Mouse (Mus musculus): ENCODE data around the gene Wipf1. TPM values are rescaled to one million over a fixed set of nuclear protein-coding genes. Genes with fewer than 3 reads are reported as not detected.

Gene Wipf1
- polyA plus RNA-seq, 1 experiment from 2014 or later: 10.3 TPM

DNA sequence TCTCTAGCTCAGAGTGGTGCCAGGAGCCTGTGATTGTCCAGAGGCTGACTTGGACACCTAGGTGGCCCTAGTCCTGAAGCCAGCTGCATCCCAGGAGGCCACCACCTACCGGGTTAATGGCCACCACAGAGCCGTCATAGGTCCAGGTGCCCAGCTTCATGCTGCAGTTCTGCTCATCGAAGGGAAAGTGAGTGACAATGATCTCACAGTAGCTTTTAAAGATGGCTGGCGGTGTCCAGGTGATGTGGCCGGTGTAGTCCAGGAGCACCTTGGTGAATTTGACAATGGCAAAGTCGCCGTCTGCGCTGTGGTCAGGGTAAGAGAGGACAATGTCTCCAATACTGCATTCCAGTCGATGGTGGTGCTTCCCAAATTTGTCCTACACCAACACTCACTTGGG lies 41.8 kb upstream of the Wipf1 start:
- 92% methylated on average over 9 of the region's 9 CpGs for WGBS
- Histone ChIP-seq H3K9me3 (ENCODE audit: control insufficient read depth) (no peaks in the 10 kb centered on the region), H3K4me2 (replicated peaks; ENCODE audit: low read depth) (no peak overlapping the region), H3K4me1 (replicated peaks; ENCODE audit: control insufficient read depth, insufficient read depth, low read length) (no peaks in the 10 kb centered on the region), H3K9ac (ENCODE audit: low read depth, low read length) (no peak overlapping the region), H3K27me3 (replicated peaks; ENCODE audit: control insufficient read depth, insufficient read depth, low read length) (no peaks in the 10 kb centered on the region), H3K27ac (ENCODE audit: low read depth, low read length) (no peak overlapping the region), H3K36me3 (ENCODE audit: control insufficient read depth, insufficient read depth) (no peaks in the 10 kb centered on the region), H3K4me3 (ENCODE audit: low read depth, low read length) (no peak overlapping the region)
- TF ChIP-seq CTCF (IDR thresholded peaks at IDR 0.05; ENCODE audit: low read depth): no peak
- no peak for ATAC-seq

DNA sequence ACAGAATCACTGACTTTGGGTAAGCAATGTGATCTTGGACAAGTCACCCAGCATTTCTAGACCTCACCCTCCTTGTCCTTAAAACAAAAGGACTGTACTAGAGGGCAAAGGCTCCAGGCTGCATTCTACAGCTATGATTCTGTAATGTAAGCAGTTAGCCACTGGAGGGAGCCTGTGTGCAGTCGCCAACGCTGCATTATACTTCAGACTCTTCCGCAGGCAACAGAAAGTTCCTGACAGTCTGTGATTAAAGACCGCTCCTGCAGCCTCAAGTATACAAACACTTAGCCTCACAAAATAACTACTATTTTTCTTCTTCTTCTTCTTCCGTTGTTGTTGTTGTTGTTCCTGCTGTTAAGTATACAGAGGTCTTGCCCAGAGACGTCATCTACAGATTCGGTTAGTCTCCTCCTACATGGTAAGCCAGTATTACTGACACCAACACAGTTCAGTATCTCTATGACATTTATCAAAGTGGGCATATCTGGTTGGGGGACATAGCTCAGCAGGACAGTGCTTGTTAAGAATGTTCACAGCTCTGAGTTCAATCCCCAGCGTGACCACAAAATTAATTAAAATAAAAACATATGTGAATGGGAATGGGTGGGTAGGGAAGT lies 37.6 kb upstream of the Wipf1 start:
- peak; percentile 49; the same call in 1 of the 2 replicates for ATAC-seq
- no peak overlapping the region for H3K27ac ChIP-seq (ENCODE audit: low read depth, low read length)
- peak overlapping the region; percentile 25 for H3K4me3 ChIP-seq (ENCODE audit: low read depth, low read length)
- H3K4me1 ChIP-seq (replicated peaks; ENCODE audit: control insufficient read depth, insufficient read depth, low read length): no peaks in the 10 kb centered on the region
- H3K4me2 ChIP-seq (replicated peaks; ENCODE audit: low read depth): peak overlapping the region; percentile 59
- peak; percentile 93 for TF ChIP-seq CTCF (IDR thresholded peaks at IDR 0.05; ENCODE audit: low read depth)
- no peaks in the 10 kb centered on the region for H3K27me3 ChIP-seq (replicated peaks; ENCODE audit: control insufficient read depth, insufficient read depth, low read length)
- H3K9ac ChIP-seq (ENCODE audit: low read depth, low read length): 0 out of 2 replicates have a peak overlapping the region, but pooled peaks have one; percentile 34
- 15% methylated on average over 8 of the region's 8 CpGs for WGBS
- H3K9me3 ChIP-seq (ENCODE audit: control insufficient read depth): no peaks in the 10 kb centered on the region
- no peaks in the 10 kb centered on the region for H3K36me3 ChIP-seq (ENCODE audit: control insufficient read depth, insufficient read depth)

DNA sequence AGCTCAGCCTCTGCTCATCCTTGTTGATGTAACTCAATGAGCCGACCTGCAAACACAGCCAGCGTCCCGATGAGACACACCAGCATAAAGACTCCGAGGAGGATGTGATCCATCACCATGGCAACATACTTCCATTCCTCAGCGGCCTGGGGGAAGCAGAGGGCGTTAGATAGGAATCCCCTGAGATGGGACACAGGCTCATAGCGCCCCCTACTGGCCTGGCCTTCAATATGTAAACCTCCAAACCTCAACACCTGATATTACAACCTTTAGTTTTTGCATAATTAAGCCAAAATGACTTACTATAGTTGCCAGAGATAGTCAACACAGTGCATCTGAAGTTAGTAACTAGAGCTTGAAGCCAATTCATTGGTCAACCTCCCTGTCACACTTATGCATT lies 36.6 kb upstream of the Wipf1 start:
- peak; percentile 71 for TF ChIP-seq CTCF (IDR thresholded peaks at IDR 0.05; ENCODE audit: low read depth)
- no peaks in the 10 kb centered on the region for H3K9me3 ChIP-seq (ENCODE audit: control insufficient read depth)
- H3K4me3 ChIP-seq (ENCODE audit: low read depth, low read length): no peak overlapping the region
- H3K27me3 ChIP-seq (replicated peaks; ENCODE audit: control insufficient read depth, insufficient read depth, low read length): no peaks in the 10 kb centered on the region
- H3K4me2 ChIP-seq (replicated peaks; ENCODE audit: low read depth): no peak overlapping the region
- no peaks in the 10 kb centered on the region for H3K36me3 ChIP-seq (ENCODE audit: control insufficient read depth, insufficient read depth)
- no peak overlapping the region for H3K9ac ChIP-seq (ENCODE audit: low read depth, low read length)
- H3K4me1 ChIP-seq (replicated peaks; ENCODE audit: control insufficient read depth, insufficient read depth, low read length): no peaks in the 10 kb centered on the region
- ATAC-seq: no peak
- 27% methylated on average over 7 of the region's 7 CpGs for WGBS
- no peak overlapping the region for H3K27ac ChIP-seq (ENCODE audit: low read depth, low read length)

DNA sequence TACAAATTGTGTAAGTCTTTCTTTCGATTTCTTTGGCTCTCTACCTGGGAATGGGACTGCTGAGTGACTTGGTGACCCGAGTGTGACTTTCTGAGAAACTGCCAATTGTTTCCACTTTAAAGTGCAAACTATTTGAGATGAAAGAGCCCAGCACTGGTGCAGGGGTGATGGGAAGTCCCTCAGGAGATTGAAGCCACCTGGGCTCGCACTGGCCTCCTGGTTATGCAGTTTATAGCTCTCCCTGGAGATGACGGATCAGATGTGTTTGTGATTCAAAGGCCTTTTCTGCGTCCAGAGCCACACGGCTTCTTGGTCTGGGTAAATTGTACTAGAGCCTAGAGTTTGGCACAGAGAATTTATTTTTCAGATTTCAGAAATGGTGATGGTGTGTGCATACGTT lies 34.2 kb upstream of the Wipf1 start:
- no peaks in the 10 kb centered on the region for H3K27me3 ChIP-seq (replicated peaks; ENCODE audit: control insufficient read depth, insufficient read depth, low read length)
- no peak for ATAC-seq
- H3K9me3 ChIP-seq (ENCODE audit: control insufficient read depth): no peaks in the 10 kb centered on the region
- 57% methylated on average over 7 of the region's 7 CpGs for WGBS
- H3K4me1 ChIP-seq (replicated peaks; ENCODE audit: control insufficient read depth, insufficient read depth, low read length): no peaks in the 10 kb centered on the region
- no peak overlapping the region for H3K4me3 ChIP-seq (ENCODE audit: low read depth, low read length)
- H3K4me2 ChIP-seq (replicated peaks; ENCODE audit: low read depth): no peak overlapping the region
- H3K36me3 ChIP-seq (ENCODE audit: control insufficient read depth, insufficient read depth): no peaks in the 10 kb centered on the region
- TF ChIP-seq CTCF (IDR thresholded peaks at IDR 0.05; ENCODE audit: low read depth): no peak
- H3K27ac ChIP-seq (ENCODE audit: low read depth, low read length): no peak overlapping the region
- no peak overlapping the region for H3K9ac ChIP-seq (ENCODE audit: low read depth, low read length)

DNA sequence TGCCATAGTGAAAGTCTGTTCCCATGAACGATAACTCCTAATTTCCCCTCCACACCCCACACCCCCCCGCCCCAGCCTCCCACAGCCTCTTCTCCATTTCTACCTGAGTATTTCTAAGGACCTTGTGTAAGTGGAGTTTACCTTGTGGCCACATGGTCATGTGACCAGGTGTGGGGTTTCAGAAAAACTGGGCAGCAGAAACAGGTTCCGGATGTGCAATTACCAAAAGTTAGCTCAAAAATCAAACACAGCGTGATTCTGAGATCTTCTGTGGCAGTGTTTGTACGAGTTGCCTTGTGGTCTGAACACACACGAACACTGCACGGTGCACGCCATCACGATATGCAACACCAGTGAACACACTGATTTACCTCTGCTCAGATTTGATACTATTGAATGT lies 33.1 kb upstream of the Wipf1 start:
- no peaks in the 10 kb centered on the region for H3K4me1 ChIP-seq (replicated peaks; ENCODE audit: control insufficient read depth, insufficient read depth, low read length)
- H3K4me2 ChIP-seq (replicated peaks; ENCODE audit: low read depth): no peak overlapping the region
- H3K9me3 ChIP-seq (ENCODE audit: control insufficient read depth): no peaks in the 10 kb centered on the region
- no peak overlapping the region for H3K27ac ChIP-seq (ENCODE audit: low read depth, low read length)
- WGBS: 90% methylated on average over 9 of the region's 9 CpGs
- TF ChIP-seq CTCF (IDR thresholded peaks at IDR 0.05; ENCODE audit: low read depth): no peak
- H3K36me3 ChIP-seq (ENCODE audit: control insufficient read depth, insufficient read depth): no peaks in the 10 kb centered on the region
- ATAC-seq: no peak
- H3K27me3 ChIP-seq (replicated peaks; ENCODE audit: control insufficient read depth, insufficient read depth, low read length): no peaks in the 10 kb centered on the region
- no peak overlapping the region for H3K9ac ChIP-seq (ENCODE audit: low read depth, low read length)
- H3K4me3 ChIP-seq (ENCODE audit: low read depth, low read length): no peak overlapping the region

DNA sequence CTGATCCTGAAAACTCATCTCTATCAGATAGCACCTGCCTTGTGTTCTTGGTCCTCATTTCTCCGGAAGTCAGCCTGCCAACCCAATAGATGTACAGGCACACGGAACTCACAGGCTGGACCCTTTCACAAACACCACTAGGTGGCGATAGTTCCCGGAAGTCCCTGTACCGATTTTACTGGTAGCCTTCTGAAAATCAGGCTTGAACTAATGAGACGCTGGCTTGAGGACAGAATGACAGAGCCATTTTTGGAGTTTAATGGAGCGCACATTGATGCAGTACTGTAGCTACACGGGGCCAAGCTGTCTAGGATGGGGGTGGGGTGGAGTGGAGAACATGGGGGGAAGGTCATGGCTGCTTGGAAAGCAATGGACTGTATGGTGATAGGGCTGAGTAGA lies 32.1 kb upstream of the Wipf1 start:
- peak; percentile 66 for ATAC-seq
- Histone ChIP-seq H3K36me3 (ENCODE audit: control insufficient read depth, insufficient read depth) (no peaks in the 10 kb centered on the region), H3K4me1 (replicated peaks; ENCODE audit: control insufficient read depth, insufficient read depth, low read length) (no peaks in the 10 kb centered on the region), H3K4me3 (ENCODE audit: low read depth, low read length) (peak overlapping the region; percentile 32), H3K9ac (ENCODE audit: low read depth, low read length) (no peak overlapping the region), H3K27me3 (replicated peaks; ENCODE audit: control insufficient read depth, insufficient read depth, low read length) (no peaks in the 10 kb centered on the region), H3K4me2 (replicated peaks; ENCODE audit: low read depth) (peak overlapping the region; percentile 71), H3K27ac (ENCODE audit: low read depth, low read length) (no peak overlapping the region), H3K9me3 (ENCODE audit: control insufficient read depth) (no peaks in the 10 kb centered on the region)
- 9% methylated on average over 8 of the region's 8 CpGs for WGBS
- TF ChIP-seq CTCF (IDR thresholded peaks at IDR 0.05; ENCODE audit: low read depth): peak; percentile 83
